Mouse (Mus musculus): ENCODE data around the gene Slc11a1. TPM values are rescaled to one million over a fixed set of nuclear protein-coding genes. Genes with fewer than 3 reads are reported as not detected.
"Not testable (repeated sequence)": the region's sequence is repeated elsewhere in the genome, so short reads cannot be mapped to it uniquely, and the experiment has no call there.

The Slc11a1 gene
- polyA plus RNA-seq, 1 experiment from 2014 or later = 5.2 TPM

DNA sequence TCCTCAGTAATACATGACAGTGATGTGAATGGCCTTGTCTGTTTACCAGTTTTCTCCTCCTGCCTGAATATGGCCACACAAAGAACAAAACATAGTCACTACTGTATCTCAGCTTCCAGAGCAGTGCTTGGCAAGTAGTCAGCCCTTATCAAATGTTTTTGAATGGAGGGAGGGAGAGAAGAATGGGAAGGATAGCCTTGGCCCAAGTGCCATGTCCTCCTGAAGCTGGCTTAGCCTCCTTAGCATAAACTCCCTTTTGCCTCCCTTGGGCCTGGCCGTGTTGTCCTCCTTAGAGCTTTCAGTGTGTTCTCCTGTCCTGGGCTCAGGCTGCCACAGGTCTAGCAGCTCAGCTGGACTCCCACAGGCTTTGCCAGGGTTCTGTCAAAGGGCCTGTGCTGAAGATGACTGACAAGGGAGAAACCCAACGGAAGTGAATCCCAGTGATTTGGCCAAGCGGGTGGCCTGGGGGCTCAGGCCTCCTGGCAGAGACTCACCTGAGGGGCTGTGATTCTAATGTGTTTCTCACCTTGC, 37.7 kb upstream of the Slc11a1 start:
- H3K9me3 ChIP-seq (ENCODE audit: control insufficient read depth, low read length) = no peaks in the 10 kb centered on the region
- 84% methylated on average over 3 of the region's 3 CpGs for WGBS
- ATAC-seq (ENCODE audit: low FRiP score, low TSS enrichment) = no peak

GRCm38 (mm10) chr1:74338013-74338412, 37.0 kb upstream of the Slc11a1 start:
- no peaks in the 10 kb centered on the region for H3K36me3 ChIP-seq (ENCODE audit: control insufficient read depth, insufficient read depth, low read length)
- ATAC-seq (ENCODE audit: low FRiP score, low TSS enrichment) = no peak

More for the DNA sequence above, 37.7 kb upstream of the Slc11a1 start:
- Histone ChIP-seq H3K9ac (ENCODE audit: low read depth, low read length) (no peak overlapping the region), H3K36me3 (ENCODE audit: control insufficient read depth, insufficient read depth, low read length) (no peaks in the 10 kb centered on the region), H3K4me2 (replicated peaks; ENCODE audit: low read depth, low read length) (no peak overlapping the region), H3K27ac (ENCODE audit: low read depth, low read length) (no peak overlapping the region), H3K4me3 (ENCODE audit: low read length) (no peak overlapping the region), H3K27me3 (ENCODE audit: control insufficient read depth, insufficient read depth, low read length) (no peaks in the 10 kb centered on the region), H3K4me1 (ENCODE audit: control insufficient read depth, insufficient read depth, low read length) (peaks cover 12% of the 10 kb centered on the region)

GRCm38 (mm10) chr1:74338626-74339025, 36.4 kb upstream of the Slc11a1 start:
- no peak for ATAC-seq (ENCODE audit: low FRiP score, low TSS enrichment)
- no peak overlapping the region for H3K9ac ChIP-seq (ENCODE audit: low read depth, low read length)
- H3K4me1 ChIP-seq (ENCODE audit: control insufficient read depth, insufficient read depth, low read length) = peaks cover 13% of the 10 kb centered on the region
- no peaks in the 10 kb centered on the region for H3K27me3 ChIP-seq (ENCODE audit: control insufficient read depth, insufficient read depth, low read length)
- H3K9me3 ChIP-seq (ENCODE audit: control insufficient read depth, low read length) = no peaks in the 10 kb centered on the region
- H3K36me3 ChIP-seq (ENCODE audit: control insufficient read depth, insufficient read depth, low read length) = no peaks in the 10 kb centered on the region
- H3K4me2 ChIP-seq (replicated peaks; ENCODE audit: low read depth, low read length) = no peak overlapping the region
- 74% methylated on average over 4 of the region's 4 CpGs for WGBS
- no peak overlapping the region for H3K4me3 ChIP-seq (ENCODE audit: low read length)
- no peak overlapping the region for H3K27ac ChIP-seq (ENCODE audit: low read depth, low read length)

More at GRCm38 (mm10) chr1:74338013-74338412, 37.0 kb upstream of the Slc11a1 start:
- Histone ChIP-seq H3K4me1 (ENCODE audit: control insufficient read depth, insufficient read depth, low read length) (peaks cover 14% of the 10 kb centered on the region), H3K9me3 (ENCODE audit: control insufficient read depth, low read length) (no peaks in the 10 kb centered on the region), H3K4me3 (ENCODE audit: low read length) (no peak overlapping the region), H3K4me2 (replicated peaks; ENCODE audit: low read depth, low read length) (no peak overlapping the region), H3K27ac (ENCODE audit: low read depth, low read length) (no peak overlapping the region), H3K27me3 (ENCODE audit: control insufficient read depth, insufficient read depth, low read length) (no peaks in the 10 kb centered on the region), H3K9ac (ENCODE audit: low read depth, low read length) (no peak overlapping the region)
- 66% methylated on average over 5 of the region's 5 CpGs for WGBS

- no peaks in the 10 kb centered on the region for H3K36me3 ChIP-seq (ENCODE audit: control insufficient read depth, insufficient read depth, low read length)
- H3K4me3 ChIP-seq (ENCODE audit: low read length) = no peak overlapping the region
- no peak for ATAC-seq (ENCODE audit: low FRiP score, low TSS enrichment)
- H3K9me3 ChIP-seq (ENCODE audit: control insufficient read depth, low read length) = no peaks in the 10 kb centered on the region
- H3K4me1 ChIP-seq (ENCODE audit: control insufficient read depth, insufficient read depth, low read length) = peaks cover 10% of the 10 kb centered on the region
- no peak overlapping the region for H3K4me2 ChIP-seq (replicated peaks; ENCODE audit: low read depth, low read length)
- no peaks in the 10 kb centered on the region for H3K27me3 ChIP-seq (ENCODE audit: control insufficient read depth, insufficient read depth, low read length)
- H3K27ac ChIP-seq (ENCODE audit: low read depth, low read length) = no peak overlapping the region
- 84% methylated on average over 9 of the region's 9 CpGs for whole genome bisulfite sequencing
- no peak overlapping the region for H3K9ac ChIP-seq (ENCODE audit: low read depth, low read length)
Observed at GRCm38 (mm10) chr1:74339917-74340316, 35.1 kb upstream of the Slc11a1 start.

- Histone ChIP-seq H3K4me1 (ENCODE audit: control insufficient read depth, insufficient read depth, low read length) (peaks cover 10% of the 10 kb centered on the region), H3K9ac (ENCODE audit: low read depth, low read length) (no peak overlapping the region), H3K27me3 (ENCODE audit: control insufficient read depth, insufficient read depth, low read length) (no peaks in the 10 kb centered on the region), H3K4me3 (ENCODE audit: low read length) (no peak overlapping the region), H3K4me2 (replicated peaks; ENCODE audit: low read depth, low read length) (no peak overlapping the region), H3K36me3 (ENCODE audit: control insufficient read depth, insufficient read depth, low read length) (no peaks in the 10 kb centered on the region), H3K27ac (ENCODE audit: low read depth, low read length) (no peak overlapping the region), H3K9me3 (ENCODE audit: control insufficient read depth, low read length) (no peaks in the 10 kb centered on the region)
- 92% methylated on average over 6 of the region's 6 CpGs for WGBS
- no peak for ATAC-seq (ENCODE audit: low FRiP score, low TSS enrichment)
Observed at GRCm38 (mm10) chr1:74340361-74340764, 34.6 kb upstream of the Slc11a1 start.

DNA sequence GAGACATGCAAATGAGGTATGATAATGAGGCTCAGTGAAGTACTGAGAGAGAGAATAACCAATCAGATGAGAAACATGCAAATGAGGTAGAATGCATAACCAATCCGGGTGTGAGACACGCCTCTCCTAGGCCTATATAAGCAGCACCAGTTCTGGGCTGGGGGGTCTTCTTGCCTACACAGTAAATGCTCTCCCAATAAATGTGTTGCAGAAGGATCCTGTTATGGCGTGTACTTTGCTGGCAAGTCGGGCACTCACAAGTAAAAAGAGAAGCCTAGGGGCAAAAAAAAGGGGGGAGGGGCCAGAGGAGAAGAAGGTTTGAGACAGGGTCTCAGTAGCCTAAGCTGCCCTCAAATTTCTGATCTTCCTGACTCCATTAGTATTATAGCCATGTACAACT, 34.0 kb upstream of the Slc11a1 start:
- H3K4me3 ChIP-seq (ENCODE audit: low read length); H3K4me2 ChIP-seq (replicated peaks; ENCODE audit: low read depth, low read length); H3K27ac ChIP-seq (ENCODE audit: low read depth, low read length); H3K9ac ChIP-seq (ENCODE audit: low read depth, low read length); ATAC-seq (ENCODE audit: low FRiP score, low TSS enrichment); H3K9me3 ChIP-seq (ENCODE audit: control insufficient read depth, low read length); H3K36me3 ChIP-seq (ENCODE audit: control insufficient read depth, insufficient read depth, low read length); H3K27me3 ChIP-seq (ENCODE audit: control insufficient read depth, insufficient read depth, low read length): not testable (repeated sequence)
- WGBS = 92% methylated on average over 4 of the region's 4 CpGs
- H3K4me1 ChIP-seq (ENCODE audit: control insufficient read depth, insufficient read depth, low read length) = peaks cover 10% of the 10 kb centered on the region

DNA sequence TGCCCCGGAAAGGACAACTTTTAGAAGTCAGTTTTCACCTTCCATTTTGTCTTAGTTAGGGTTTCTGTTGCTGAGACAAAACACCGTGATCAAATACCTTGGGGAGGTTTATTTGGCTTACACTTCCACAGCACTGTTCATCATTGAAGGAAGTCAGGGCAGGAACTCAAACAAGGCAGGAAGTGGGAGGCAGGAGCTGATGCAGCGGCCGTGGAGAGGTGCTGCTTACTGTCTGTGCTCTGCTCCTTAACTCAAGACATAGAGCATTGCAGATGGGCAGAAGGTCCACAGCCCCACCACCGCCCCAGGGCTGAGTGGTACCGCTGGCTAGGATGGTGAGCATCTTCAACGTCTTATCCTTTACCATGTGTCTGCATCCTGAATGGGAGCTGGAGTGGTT, 33.1 kb upstream of the Slc11a1 start:
- no peak overlapping the region for H3K4me2 ChIP-seq (replicated peaks; ENCODE audit: low read depth, low read length)
- peaks cover 10% of the 10 kb centered on the region for H3K4me1 ChIP-seq (ENCODE audit: control insufficient read depth, insufficient read depth, low read length)
- 76% methylated on average over 7 of the region's 7 CpGs for WGBS
- no peak overlapping the region for H3K9ac ChIP-seq (ENCODE audit: low read depth, low read length)
- H3K27me3 ChIP-seq (ENCODE audit: control insufficient read depth, insufficient read depth, low read length) = no peaks in the 10 kb centered on the region
- H3K36me3 ChIP-seq (ENCODE audit: control insufficient read depth, insufficient read depth, low read length) = no peaks in the 10 kb centered on the region
- ATAC-seq (ENCODE audit: low FRiP score, low TSS enrichment) = no peak
- no peak overlapping the region for H3K27ac ChIP-seq (ENCODE audit: low read depth, low read length)
- no peak overlapping the region for H3K4me3 ChIP-seq (ENCODE audit: low read length)
- no peaks in the 10 kb centered on the region for H3K9me3 ChIP-seq (ENCODE audit: control insufficient read depth, low read length)

- H3K4me1 ChIP-seq (ENCODE audit: control insufficient read depth, insufficient read depth, low read length) = peaks cover 10% of the 10 kb centered on the region
- no peak overlapping the region for H3K4me2 ChIP-seq (replicated peaks; ENCODE audit: low read depth, low read length)
- 65% methylated on average over 1 of the region's 1 CpGs for WGBS
- no peaks in the 10 kb centered on the region for H3K9me3 ChIP-seq (ENCODE audit: control insufficient read depth, low read length)
- no peak overlapping the region for H3K4me3 ChIP-seq (ENCODE audit: low read length)
- H3K27ac ChIP-seq (ENCODE audit: low read depth, low read length) = peak overlapping the region; percentile 77; the same call in 1 of the 2 replicates
- no peaks in the 10 kb centered on the region for H3K36me3 ChIP-seq (ENCODE audit: control insufficient read depth, insufficient read depth, low read length)
- H3K9ac ChIP-seq (ENCODE audit: low read depth, low read length) = no peak overlapping the region
- no peaks in the 10 kb centered on the region for H3K27me3 ChIP-seq (ENCODE audit: control insufficient read depth, insufficient read depth, low read length)
- ATAC-seq (ENCODE audit: low FRiP score, low TSS enrichment) = no peak
Observed at GRCm38 (mm10) chr1:74342308-74342707, 32.7 kb upstream of the Slc11a1 start.

DNA sequence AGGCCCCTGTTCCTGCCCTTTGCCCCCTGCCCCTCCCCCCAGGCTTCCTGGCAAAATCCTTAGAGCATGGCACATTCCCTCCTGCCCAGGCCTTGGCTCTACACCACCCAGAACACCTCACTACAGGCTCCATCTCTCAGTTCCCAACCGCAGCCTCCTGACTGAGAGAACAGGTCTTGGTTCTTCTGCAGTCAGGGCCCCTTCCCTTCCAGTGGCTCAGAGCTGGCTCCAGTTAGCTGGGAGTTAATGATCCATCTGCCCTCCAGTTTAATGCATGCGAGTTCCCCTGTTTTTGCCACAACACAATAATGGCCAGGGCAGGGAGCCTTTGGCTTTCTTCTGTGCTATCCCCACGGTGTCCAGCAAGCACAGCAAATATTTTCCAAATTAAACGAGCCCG, 31.8 kb upstream of the Slc11a1 start:
- Histone ChIP-seq H3K4me2 (replicated peaks; ENCODE audit: low read depth, low read length) (no peak overlapping the region), H3K27ac (ENCODE audit: low read depth, low read length) (peak overlapping the region; percentile 77), H3K27me3 (ENCODE audit: control insufficient read depth, insufficient read depth, low read length) (no peaks in the 10 kb centered on the region), H3K4me1 (ENCODE audit: control insufficient read depth, insufficient read depth, low read length) (peaks cover 10% of the 10 kb centered on the region), H3K36me3 (ENCODE audit: control insufficient read depth, insufficient read depth, low read length) (no peaks in the 10 kb centered on the region), H3K9me3 (ENCODE audit: control insufficient read depth, low read length) (no peaks in the 10 kb centered on the region), H3K4me3 (ENCODE audit: low read length) (no peak overlapping the region), H3K9ac (ENCODE audit: low read depth, low read length) (no peak overlapping the region)
- 42% methylated on average over 5 of the region's 5 CpGs for WGBS
- ATAC-seq (ENCODE audit: low FRiP score, low TSS enrichment) = peak; percentile 54; the same call in 1 of the 2 replicates

Measured in kidney, embryonic 14.5 days (tissue).